Mouse (Mus musculus): ENCODE data around the gene Etaa1.
"Not testable (repeated sequence)": the region's sequence is repeated elsewhere in the genome, so short reads cannot be mapped to it uniquely, and the experiment has no call there.

The Etaa1 gene

GRCm38 (mm10) chr11:17953231-17954134 lies at the start of gene Etaa1:
Gene Etaa1, minus strand, starts transcription at chr11:17953875.
- peak; percentile 93 for DNase-seq (ENCODE audit: low read depth, low spot score)

GRCm38 (mm10) chr11:17994151-17994550 lies 40.5 kb upstream of the Etaa1 start:
- DNase-seq (ENCODE audit: low read depth, low spot score): no peak

- no peak for DNase-seq (ENCODE audit: low read depth, low spot score)
These were observed 38.6 kb upstream of the Etaa1 start for GRCm38 (mm10) chr11:17992311-17992710.

GRCm38 (mm10) chr11:17983331-17983730 lies 29.7 kb upstream of the Etaa1 start:
- DNase-seq (ENCODE audit: low read depth, low spot score): no peak

- no peak for DNase-seq (ENCODE audit: low read depth, low spot score)
These were observed 27.6 kb upstream of the Etaa1 start for GRCm38 (mm10) chr11:17981246-17981645.

- no peak for DNase-seq (ENCODE audit: low read depth, low spot score)
These were observed 21.9 kb upstream of the Etaa1 start for GRCm38 (mm10) chr11:17975581-17975980.

GRCm38 (mm10) chr11:17952791-17953190 lies 884 bp downstream of the Etaa1 start:
- DNase-seq (ENCODE audit: low read depth, low spot score): no peak

GRCm38 (mm10) chr11:17951336-17951735 lies 2.3 kb downstream of the Etaa1 start:
- no peak for DNase-seq (ENCODE audit: low read depth, low spot score)

- DNase-seq (ENCODE audit: low read depth, low spot score): no peak
These were observed 14.5 kb downstream of the Etaa1 start for GRCm38 (mm10) chr11:17939168-17939567.

- DNase-seq (ENCODE audit: low read depth, low spot score): no peak
These were observed 15.7 kb downstream of the Etaa1 start for GRCm38 (mm10) chr11:17937931-17938330.

- no peak for DNase-seq (ENCODE audit: low read depth, low spot score)
These were observed 35.8 kb downstream of the Etaa1 start for GRCm38 (mm10) chr11:17917905-17918304.

GRCm38 (mm10) chr11:17917101-17917500 lies 36.6 kb downstream of the Etaa1 start:
- no peak for DNase-seq (ENCODE audit: low read depth, low spot score)

GRCm38 (mm10) chr11:17916486-17916885 lies 37.2 kb downstream of the Etaa1 start:
- no peak for DNase-seq (ENCODE audit: low read depth, low spot score)

- not testable (repeated sequence) for DNase-seq (ENCODE audit: low read depth, low spot score)
These were observed 52.7 kb downstream of the Etaa1 start for GRCm38 (mm10) chr11:17900996-17901395.

Measured in WW6 (cell line).